Mouse (Mus musculus) gastrocnemius, postnatal 14 days (tissue): Measurements from ENCODE around the gene Lyrm7. TPM values are rescaled to one million over a fixed set of nuclear protein-coding genes. Genes with fewer than 3 reads are reported as not detected.

Experiments
- DNase-seq: peaks from one replicate; pipeline ENCODE4 v3.0.0; 2021; ENCODE audit warnings: mixed read lengths
- intact Hi-C: fragments of 180-260 bp; cut with DNase I; formaldehyde crosslinking; loops from one replicate; pipeline ENCODE4 v1.15.1; 2025; ENCODE audit warnings: low total_unique reads
- total RNA-seq, 2 experiments: library from RNA; stranded (reverse); gene quantifications; 2 replicates each; pipeline ENCODE4 v1.2.3; 2021

The Lyrm7 gene
- total RNA-seq, 2 experiments from 2014 or later = 17.3 to 20.6 TPM

DNA sequence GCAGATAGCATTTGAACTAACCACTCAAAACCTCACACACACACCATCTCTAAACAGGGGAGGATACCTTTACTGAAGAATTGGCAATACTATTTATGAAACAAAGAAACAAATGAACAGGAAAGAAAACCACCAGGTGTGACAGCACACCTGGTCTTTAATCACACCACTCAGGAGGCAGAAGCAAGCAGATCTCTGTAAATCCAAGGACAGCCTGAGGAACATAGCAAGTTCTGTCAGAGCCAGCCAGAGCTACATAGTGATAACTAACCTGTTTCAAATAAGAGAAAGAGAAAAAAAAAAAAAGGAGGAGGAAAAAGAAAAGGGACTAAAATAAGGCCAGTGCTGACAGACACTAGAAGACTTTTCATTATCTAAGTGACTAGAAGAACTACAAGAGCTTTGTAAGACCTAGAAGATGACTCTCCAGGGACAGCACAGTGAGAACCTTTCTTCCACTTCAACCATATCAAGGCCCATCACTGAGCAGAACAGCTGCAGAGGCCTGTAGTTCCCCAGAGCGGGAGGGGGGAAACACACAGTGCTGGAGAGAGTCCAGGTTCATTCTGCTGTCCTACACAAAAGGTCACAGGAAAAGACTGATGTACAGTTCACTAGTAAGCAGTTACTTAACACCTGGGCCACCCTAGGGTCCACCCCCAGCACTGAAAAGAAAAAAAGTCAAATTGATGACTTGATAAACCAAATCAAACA lies 82.4 kb downstream of the Lyrm7 start:
- DNase-seq = peak; percentile 40
- intact Hi-C loops = no loop called here

DNA sequence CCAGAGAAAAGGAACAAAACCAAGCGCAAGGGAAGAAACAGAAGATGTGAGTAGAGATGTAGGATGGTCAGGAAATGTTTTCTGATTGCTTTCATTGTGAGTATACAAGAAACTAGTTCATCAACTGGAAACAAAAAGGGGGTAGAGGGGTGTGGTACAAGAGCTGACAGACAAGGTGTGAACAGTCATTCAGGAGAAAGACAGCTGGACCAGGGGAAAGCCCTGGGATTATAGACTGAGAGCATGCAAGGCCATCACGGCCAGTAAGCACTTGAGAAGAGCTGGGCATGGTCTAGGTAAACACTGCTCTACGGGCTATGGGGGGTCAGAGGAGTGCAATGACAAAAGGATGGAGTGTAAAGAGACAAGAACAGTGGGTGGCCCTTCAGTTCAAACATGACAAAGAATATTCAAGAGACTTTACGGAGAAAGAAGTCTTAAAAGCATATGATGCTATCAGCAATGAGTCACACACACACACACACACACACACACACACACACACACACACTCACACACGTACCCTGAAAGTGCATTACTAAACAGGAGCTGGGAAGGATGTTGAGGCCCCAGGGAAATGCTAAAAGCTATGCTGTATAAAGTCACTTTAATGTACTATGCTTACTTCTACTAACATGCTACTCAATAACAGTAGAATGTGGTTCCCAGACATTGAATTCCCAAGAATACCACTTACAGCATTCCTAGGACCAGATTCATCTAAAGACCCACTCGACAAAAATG lies 83.2 kb downstream of the Lyrm7 start:
- intact Hi-C loops = no loop called here
- DNase-seq = no peak

Other genes starting within 250 kb of the Lyrm7 start
- 10 to 100 TPM; 15.6 to 18.8 TPM for gene Cdc42se2, start 73.2 kb downstream of the Lyrm7 start, total RNA-seq
- 100 to 1,000 TPM; 192 to 195 TPM for gene Hint1, start 5.5 kb upstream of the Lyrm7 start, total RNA-seq
- 10 to 100 TPM; 19.0 to 22.6 TPM for gene Gpx3, start 41.5 kb upstream of the Lyrm7 start, total RNA-seq
- gene Tnip1, start 102.0 kb upstream of the Lyrm7 start, total RNA-seq = 10 to 100 TPM; 28.8 to 31.1 TPM
- 100 to 1,000 TPM; 222 to 236 TPM for gene Anxa6, start 172.5 kb upstream of the Lyrm7 start, total RNA-seq
- 10 to 100 TPM in 1 of 2 experiments, 1 to 10 TPM in 1; 7.8 to 14.0 TPM for gene Ccdc69, start 217.2 kb upstream of the Lyrm7 start, total RNA-seq
- 1 to 10 TPM; 9.0 to 9.9 TPM for gene Gm2a, start 237.2 kb upstream of the Lyrm7 start, total RNA-seq